Mouse (Mus musculus) hindbrain, embryonic 15.5 days (tissue): ENCODE measurements around the gene Dus3l. TPM values are rescaled to one million over a fixed set of nuclear protein-coding genes. Genes with fewer than 3 reads are reported as not detected.

ENCODE experiments used
- ATAC-seq: fragments of 200-750 bp; cut with Nextera tagmentation; 2 replicates; pipeline ENCODE4 v1.8.0; 2017; ENCODE audit warnings: low read depth, moderate number of reproducible peaks, moderate TSS enrichment; ENCODE audit not compliant: low FRiP score
- H3K27ac ChIP-seq: fragments of 300-500 bp; sonication (generic); replicated peaks from 2 replicates; pipeline ENCODE4 v1.5.1; 2015; ENCODE audit warnings: mild to moderate bottlenecking, inconsistent platforms
- H3K27me3 ChIP-seq: fragments of 300-500 bp; sonication (generic); 2 replicates; pipeline ENCODE4 v1.6.1; 2015; ENCODE audit warnings: control low read depth, inconsistent platforms
- H3K36me3 ChIP-seq: fragments of 300-500 bp; sonication (generic); 2 replicates; pipeline ENCODE4 v1.6.1; 2015; ENCODE audit warnings: control low read depth, inconsistent platforms
- H3K4me1 ChIP-seq: fragments of 300-500 bp; sonication (generic); replicated peaks from 2 replicates; pipeline ENCODE4 v1.6.1; 2015; ENCODE audit warnings: control low read depth, inconsistent platforms
- H3K4me2 ChIP-seq: fragments of 300-500 bp; sonication (generic); 2 replicates; pipeline ENCODE4 v1.6.1; 2015; ENCODE audit warnings: moderate library complexity, mild to moderate bottlenecking, inconsistent platforms
- H3K4me3 ChIP-seq: fragments of 300-500 bp; sonication (generic); 2 replicates; pipeline ENCODE4 v1.5.1; 2015; ENCODE audit warnings: mild to moderate bottlenecking, inconsistent platforms
- H3K9ac ChIP-seq: fragments of 300-500 bp; sonication (generic); 2 replicates; pipeline ENCODE4 v1.6.1; 2015; ENCODE audit warnings: inconsistent platforms
- H3K9me3 ChIP-seq: fragments of 300-500 bp; sonication (generic); 2 replicates; pipeline ENCODE4 v1.6.1; 2016; ENCODE audit warnings: control low read depth, inconsistent platforms
- WGBS: fragments of 180-500 bp; shearing (Covaris S2); methylation state at CpG from one replicate; pipeline ENCODE4 v1.1.7; 2015; 5-methylcytosine and 5-hydroxymethylcytosine counted together
- polyA plus RNA-seq: library from polyadenylated mRNA; unstranded; fragments of >200 nt; fragmentation: Nextera tagmentation; extraction: Ambion mirVana; gene quantifications from 2 replicates; pipeline ENCODE4 v1.2.1, GENCODE M21; 2015

The Dus3l gene
- polyA plus RNA-seq, 1 experiment from 2014 or later = 96.9 TPM

GRCm38 (mm10) chr17:56729151-56729550 is 35.4 kb upstream of the Dus3l start:
- no peaks in the 10 kb centered on the region for H3K36me3 ChIP-seq
- WGBS = 50% methylated on average over 6 of the region's 6 CpGs

GRCm38 (mm10) chr17:56729656-56730055 is 34.9 kb upstream of the Dus3l start:
- Histone ChIP-seq H3K9me3 (no peaks in the 10 kb centered on the region), H3K4me2 (no peak overlapping the region), H3K9ac (no peak overlapping the region), H3K27ac (no peak overlapping the region), H3K36me3 (no peaks in the 10 kb centered on the region), H3K4me1 (peaks cover 3% of the 10 kb centered on the region; the same call in 1 of the 2 replicates), H3K4me3 (no peak overlapping the region), H3K27me3 (no peaks in the 10 kb centered on the region; the same call in 1 of the 2 replicates)
- 35% methylated on average over 2 of the region's 2 CpGs for WGBS
- no peak for ATAC-seq

More at GRCm38 (mm10) chr17:56729151-56729550, 35.4 kb upstream of the Dus3l start:
- no peak for ATAC-seq
- H3K27ac ChIP-seq = no peak overlapping the region
- H3K4me3 ChIP-seq = no peak overlapping the region
- H3K4me1 ChIP-seq = peaks cover 3% of the 10 kb centered on the region; the same call in 1 of the 2 replicates
- no peak overlapping the region for H3K9ac ChIP-seq
- H3K4me2 ChIP-seq = no peak overlapping the region
- no peaks in the 10 kb centered on the region for H3K9me3 ChIP-seq
- H3K27me3 ChIP-seq = no peaks in the 10 kb centered on the region; the same call in 1 of the 2 replicates

GRCm38 (mm10) chr17:56736534-56736933 is 28.0 kb upstream of the Dus3l start:
- Histone ChIP-seq H3K4me1 (no peaks in the 10 kb centered on the region), H3K27me3 (no peaks in the 10 kb centered on the region), H3K9me3 (no peaks in the 10 kb centered on the region), H3K27ac (no peak overlapping the region), H3K9ac (no peak overlapping the region), H3K36me3 (no peaks in the 10 kb centered on the region), H3K4me2 (no peak overlapping the region), H3K4me3 (no peak overlapping the region)
- WGBS = 40% methylated on average over 8 of the region's 8 CpGs
- ATAC-seq = no peak

DNA sequence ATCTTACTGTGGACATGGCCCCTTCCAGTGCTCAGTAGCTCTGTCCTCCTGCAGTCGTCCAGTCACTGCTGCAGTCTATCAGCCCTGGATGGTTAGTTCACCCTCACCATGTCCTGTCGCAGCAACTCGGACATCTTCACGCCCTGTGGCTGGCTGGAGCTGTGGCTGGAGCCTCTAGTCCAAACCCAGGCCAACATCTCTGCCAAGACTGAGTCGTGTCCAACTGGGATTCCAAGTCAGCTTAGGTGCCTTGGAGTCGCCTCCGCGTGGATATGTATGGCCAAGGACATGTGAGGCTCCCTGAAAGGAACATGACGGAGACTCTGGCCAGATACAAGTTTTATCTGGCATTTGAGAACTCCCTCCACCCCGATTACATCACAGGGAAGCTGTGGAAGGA is 26.3 kb upstream of the Dus3l start:
- ATAC-seq = no peak
- H3K27me3 ChIP-seq = no peaks in the 10 kb centered on the region
- H3K4me3 ChIP-seq = no peak overlapping the region
- 81% methylated on average over 10 of the region's 10 CpGs for WGBS
- H3K4me2 ChIP-seq = no peak overlapping the region
- no peaks in the 10 kb centered on the region for H3K36me3 ChIP-seq
- no peak overlapping the region for H3K9ac ChIP-seq
- no peak overlapping the region for H3K27ac ChIP-seq
- no peaks in the 10 kb centered on the region for H3K4me1 ChIP-seq
- no peaks in the 10 kb centered on the region for H3K9me3 ChIP-seq

DNA sequence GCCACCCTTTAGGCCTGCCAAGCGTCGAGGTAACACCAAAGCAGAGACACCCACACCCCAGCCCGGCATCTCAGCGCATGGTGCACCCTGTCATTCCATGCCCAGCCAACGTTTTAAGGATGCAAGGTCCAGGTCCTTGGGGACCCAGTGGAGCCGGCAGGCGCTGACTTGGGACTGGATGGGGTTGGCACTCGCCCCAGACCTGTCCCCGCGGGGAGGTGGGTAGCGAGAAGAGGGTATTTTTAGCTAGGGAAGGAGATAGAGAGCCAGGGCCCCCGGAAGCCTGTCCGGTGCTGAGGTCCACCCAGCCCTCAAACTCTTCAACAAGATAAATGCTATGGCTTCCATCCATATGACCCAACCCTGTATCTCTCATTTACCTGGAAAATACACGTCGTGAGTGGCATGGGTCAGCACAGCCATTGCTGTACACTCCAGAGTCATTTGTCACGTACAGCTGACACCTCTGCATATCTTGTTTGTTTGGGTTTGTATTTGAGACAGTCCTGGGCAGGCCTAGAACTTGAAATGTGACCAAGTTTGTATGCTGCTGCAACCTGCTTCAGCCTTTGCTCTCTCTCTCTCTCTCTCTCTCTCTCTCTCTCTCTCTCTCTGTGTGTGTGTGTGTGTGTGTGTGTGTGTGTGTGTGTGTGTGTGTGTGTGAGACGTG is 24.3 kb upstream of the Dus3l start:
- no peaks in the 10 kb centered on the region for H3K36me3 ChIP-seq
- H3K4me1 ChIP-seq = no peaks in the 10 kb centered on the region
- no peak for ATAC-seq
- H3K27ac ChIP-seq = no peak overlapping the region
- WGBS = 83% methylated on average over 16 of the region's 17 CpGs
- H3K4me2 ChIP-seq = no peak overlapping the region
- H3K9ac ChIP-seq = no peak overlapping the region
- H3K4me3 ChIP-seq = no peak overlapping the region
- no peaks in the 10 kb centered on the region for H3K27me3 ChIP-seq
- no peaks in the 10 kb centered on the region for H3K9me3 ChIP-seq

DNA sequence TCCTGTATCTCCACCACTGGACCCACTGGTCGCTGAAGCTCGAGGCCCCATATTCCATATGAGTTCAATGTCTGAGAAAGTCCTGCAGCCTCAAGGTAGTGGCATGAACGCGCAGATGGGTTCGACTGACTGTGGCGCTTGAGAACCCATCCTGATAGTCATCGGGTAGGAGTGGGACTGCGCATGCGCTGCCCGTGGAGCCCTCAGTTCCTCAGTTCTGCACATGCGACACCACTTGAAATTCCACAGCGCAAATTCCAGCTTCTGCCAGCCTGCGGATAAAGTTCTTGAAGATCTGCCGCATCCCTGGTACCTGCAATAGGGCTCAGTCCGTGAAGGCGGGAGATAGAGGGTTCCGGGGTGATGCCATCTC is 23.8 kb upstream of the Dus3l start:
- 80% methylated on average over 17 of the region's 17 CpGs for WGBS
- no peak for ATAC-seq
- H3K9me3 ChIP-seq = no peaks in the 10 kb centered on the region
- H3K27ac ChIP-seq = no peak overlapping the region
- H3K9ac ChIP-seq = no peak overlapping the region
- H3K27me3 ChIP-seq = no peaks in the 10 kb centered on the region
- H3K4me1 ChIP-seq = no peaks in the 10 kb centered on the region
- no peak overlapping the region for H3K4me2 ChIP-seq
- no peak overlapping the region for H3K4me3 ChIP-seq
- no peaks in the 10 kb centered on the region for H3K36me3 ChIP-seq

DNA sequence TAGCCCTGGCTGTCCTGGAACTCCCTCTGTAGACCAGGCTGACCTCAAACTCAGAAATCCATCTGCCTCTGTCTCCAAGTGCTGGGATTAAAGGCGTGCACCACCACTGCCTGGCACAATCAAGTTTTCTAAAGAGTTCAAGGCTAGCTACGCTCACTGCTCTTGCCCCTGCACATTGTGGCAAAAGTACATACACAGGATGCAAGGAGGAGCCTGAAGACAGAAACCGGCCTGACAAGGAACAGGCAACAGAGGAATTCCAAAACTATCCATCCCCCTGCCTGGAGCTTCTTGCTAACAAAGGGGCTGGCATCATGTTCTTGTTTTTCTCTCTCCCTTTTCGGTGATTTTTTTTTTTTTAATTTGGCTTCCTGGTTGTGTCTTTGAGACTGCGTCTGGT is 20.4 kb upstream of the Dus3l start:
- H3K4me1 ChIP-seq = no peaks in the 10 kb centered on the region
- no peaks in the 10 kb centered on the region for H3K9me3 ChIP-seq
- WGBS = 69% methylated on average over 5 of the region's 5 CpGs
- H3K36me3 ChIP-seq = no peaks in the 10 kb centered on the region
- ATAC-seq = no peak
- no peaks in the 10 kb centered on the region for H3K27me3 ChIP-seq
- no peak overlapping the region for H3K4me2 ChIP-seq
- no peak overlapping the region for H3K27ac ChIP-seq
- no peak overlapping the region for H3K4me3 ChIP-seq
- no peak overlapping the region for H3K9ac ChIP-seq

DNA sequence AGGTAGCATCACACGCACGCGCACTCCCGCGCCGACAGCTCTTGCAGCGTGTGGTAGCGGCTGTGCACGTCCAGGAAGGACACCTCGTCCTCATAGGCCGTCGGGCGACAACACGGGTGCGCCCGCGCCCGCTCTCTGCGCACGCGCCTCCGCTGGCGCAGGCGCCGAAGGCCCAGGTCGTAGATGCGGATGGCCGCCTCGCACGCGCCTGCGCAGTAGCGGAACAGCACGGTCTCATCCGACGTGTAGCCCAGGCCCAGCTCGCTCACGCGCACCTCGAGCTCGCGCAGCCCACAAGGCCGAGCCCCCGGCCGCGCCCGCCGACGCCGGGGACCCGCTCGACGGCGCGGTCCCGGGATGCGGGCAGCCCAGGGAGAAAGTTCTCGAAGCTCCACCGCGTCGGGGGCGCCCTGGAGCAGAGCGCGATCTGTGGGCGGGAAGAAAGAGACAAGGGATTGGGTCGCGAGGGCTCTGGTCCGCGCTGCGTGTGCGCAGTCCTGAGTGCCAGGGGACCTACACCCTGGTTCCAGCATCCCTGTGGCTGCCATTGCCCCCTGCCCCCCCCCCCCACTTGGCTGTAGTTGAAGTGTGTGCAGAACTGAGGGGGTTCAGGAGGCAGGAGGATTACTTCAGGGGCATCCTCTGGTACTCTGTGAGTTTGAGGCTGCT is 13.0 kb upstream of the Dus3l start:
- peak overlapping the region; percentile 38 for H3K4me3 ChIP-seq
- peak overlapping the region; percentile 55 for H3K4me2 ChIP-seq
- peaks cover 63% of the 10 kb centered on the region for H3K27me3 ChIP-seq
- H3K4me1 ChIP-seq = 0 out of 2 replicates have a peak, but pooled peaks cover 2% of the 10 kb centered on the region
- no peaks in the 10 kb centered on the region for H3K36me3 ChIP-seq
- no peaks in the 10 kb centered on the region for H3K9me3 ChIP-seq
- 20% methylated on average over 70 of the region's 71 CpGs for WGBS
- peak; percentile 82 for ATAC-seq
- H3K27ac ChIP-seq = no peak overlapping the region
- H3K9ac ChIP-seq = no peak overlapping the region

DNA sequence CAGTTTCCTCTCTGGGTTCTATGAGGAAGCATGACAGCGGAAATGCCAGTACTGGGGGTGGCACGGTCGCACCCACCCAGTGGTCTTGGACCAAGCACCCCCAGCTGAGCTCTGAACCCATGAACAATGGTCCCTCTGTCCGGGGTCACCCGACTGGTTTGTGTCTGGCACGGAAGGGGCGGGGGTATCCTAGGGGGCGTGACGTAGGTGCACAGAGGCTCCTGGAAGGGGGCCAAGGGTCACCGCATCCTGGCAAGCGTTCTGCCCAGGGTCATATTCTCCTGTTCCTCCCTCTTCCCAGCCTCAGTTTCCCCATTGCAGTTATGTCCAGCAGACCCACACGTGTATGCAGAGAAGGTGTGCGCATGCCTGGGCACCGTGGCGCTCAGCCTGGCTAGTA is 11.1 kb upstream of the Dus3l start:
- Histone ChIP-seq H3K27ac (no peak overlapping the region), H3K4me1 (peaks cover 14% of the 10 kb centered on the region), H3K27me3 (peaks cover 82% of the 10 kb centered on the region), H3K4me3 (no peak overlapping the region), H3K9ac (no peak overlapping the region), H3K9me3 (no peaks in the 10 kb centered on the region), H3K36me3 (no peaks in the 10 kb centered on the region), H3K4me2 (no peak overlapping the region)
- 24% methylated on average over 15 of the region's 15 CpGs for WGBS
- ATAC-seq = no peak

DNA sequence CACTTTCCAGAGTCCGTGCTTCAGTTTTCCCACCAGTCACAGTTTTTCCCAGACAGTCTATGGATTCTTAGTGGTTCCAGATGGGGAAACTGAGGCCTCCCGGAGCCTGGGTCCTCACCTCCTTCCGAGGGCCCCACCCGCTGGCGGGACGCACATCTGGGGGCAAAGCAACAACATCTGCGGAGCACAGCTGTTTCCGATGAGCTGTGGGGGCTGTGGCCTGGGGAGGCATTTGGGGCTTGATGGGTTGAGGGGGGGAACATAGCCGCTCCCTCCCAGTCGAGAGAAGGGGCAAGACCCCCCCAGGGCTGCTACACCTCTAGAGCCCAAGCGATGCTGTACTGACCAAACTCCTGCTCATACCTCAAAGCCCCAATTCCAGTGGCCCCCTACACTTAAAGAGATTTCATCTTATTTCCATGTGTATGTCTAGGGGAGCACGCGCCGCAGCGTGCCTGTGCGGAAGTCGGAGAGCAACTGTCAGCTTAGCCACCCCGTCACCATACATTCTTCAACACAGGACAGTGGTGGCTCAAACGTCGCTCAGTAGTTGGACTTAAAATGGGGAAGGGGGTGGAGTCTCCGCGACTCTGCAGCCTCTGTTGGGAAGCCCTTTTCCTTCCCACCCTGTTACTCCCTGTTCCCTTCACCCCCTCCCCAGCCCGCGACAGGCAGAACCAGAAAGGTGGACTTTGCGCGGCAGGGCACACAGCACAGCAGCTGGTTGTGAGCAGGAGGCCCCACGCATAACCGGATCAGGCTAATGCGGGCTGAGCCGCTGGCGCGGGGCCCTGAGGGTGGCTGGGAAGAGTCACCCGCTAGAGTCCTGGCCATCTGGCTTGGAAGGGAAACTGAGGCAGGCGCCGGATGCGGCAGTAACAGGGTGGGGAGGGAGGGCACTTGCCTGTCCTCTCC is 10.0 kb upstream of the Dus3l start:
- Histone ChIP-seq H3K36me3 (no peaks in the 10 kb centered on the region), H3K4me1 (peaks cover 14% of the 10 kb centered on the region), H3K27me3 (peaks cover 89% of the 10 kb centered on the region), H3K4me3 (no peak overlapping the region), H3K9me3 (no peaks in the 10 kb centered on the region), H3K9ac (no peak overlapping the region), H3K4me2 (no peak overlapping the region), H3K27ac (no peak overlapping the region)
- no peak for ATAC-seq
- 18% methylated on average over 36 of the region's 36 CpGs for WGBS

DNA sequence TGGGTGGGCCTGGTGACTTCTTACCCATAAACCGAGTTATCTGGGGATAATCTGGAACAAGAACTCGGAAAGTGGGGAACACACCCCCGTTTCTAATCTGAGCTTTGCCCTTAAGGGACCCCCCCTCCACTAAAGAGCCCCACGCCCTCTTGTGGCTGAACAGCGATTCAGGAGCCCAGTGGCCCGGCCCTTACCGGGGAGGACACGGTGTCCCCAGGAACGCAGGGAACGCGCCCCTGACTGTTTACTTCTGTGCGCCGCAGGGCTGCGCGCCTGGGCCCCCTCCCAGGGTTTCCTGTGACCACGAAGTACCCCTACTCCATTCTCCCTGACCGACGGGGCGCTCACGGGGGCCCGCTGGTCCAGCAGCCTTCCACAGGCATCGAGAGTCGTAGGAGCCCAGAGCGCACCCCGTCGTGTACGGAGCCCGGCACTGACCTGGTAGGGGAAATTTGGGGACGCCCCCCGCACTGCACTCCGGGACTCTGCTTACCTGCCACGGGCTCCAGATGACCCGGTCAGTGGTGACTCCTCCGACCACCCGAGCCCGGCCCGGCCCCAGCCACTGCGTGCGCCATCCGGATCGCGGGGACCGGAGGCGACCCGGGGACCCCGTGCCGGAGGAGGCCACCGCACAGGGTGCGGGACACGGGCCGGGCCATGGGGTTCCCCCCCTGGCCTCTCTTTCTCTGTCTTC is 7.7 kb upstream of the Dus3l start:
- H3K9me3 ChIP-seq = no peaks in the 10 kb centered on the region
- no peak for ATAC-seq
- H3K27ac ChIP-seq = no peak overlapping the region
- peak overlapping the region; percentile 38 for H3K4me3 ChIP-seq
- peaks cover 76% of the 10 kb centered on the region for H3K27me3 ChIP-seq
- no peaks in the 10 kb centered on the region for H3K36me3 ChIP-seq
- peaks cover 18% of the 10 kb centered on the region for H3K4me1 ChIP-seq
- WGBS = 2% methylated on average over 51 of the region's 51 CpGs
- H3K4me2 ChIP-seq = peak overlapping the region; percentile 75
- H3K9ac ChIP-seq = peak overlapping the region; percentile 31; the same call in 1 of the 2 replicates
